Mouse (Mus musculus) adrenal gland (tissue): Measurements from ENCODE around the gene Gsdme.

Source experiments
- intact Hi-C: fragments of 180-260 bp; cut with DNase I; formaldehyde crosslinking; loops from one replicate; pipeline ENCODE4 v1.15.1; 2025

Gsdme gene

GRCm38 (mm10) chr6:50247356-50247755, 16.3 kb downstream of the Gsdme start:
- intact Hi-C loops, result no loop called here

- intact Hi-C loops, result no loop called here
Observed at GRCm38 (mm10) chr6:50244967-50245366, 18.7 kb downstream of the Gsdme start.

GRCm38 (mm10) chr6:50244126-50244525, 19.5 kb downstream of the Gsdme start:
- intact Hi-C loops, result no loop called here

- intact Hi-C loops, result no loop called here
Observed at GRCm38 (mm10) chr6:50240437-50240836, 23.2 kb downstream of the Gsdme start.

GRCm38 (mm10) chr6:50239902-50240301, 23.8 kb downstream of the Gsdme start:
- intact Hi-C loops, result no loop called here

- intact Hi-C loops, result no loop called here
Observed at GRCm38 (mm10) chr6:50237963-50238362, 25.7 kb downstream of the Gsdme start.

GRCm38 (mm10) chr6:50232984-50233383, 30.7 kb downstream of the Gsdme start:
- intact Hi-C loops, result no loop called here

GRCm38 (mm10) chr6:50231288-50231687, 32.4 kb downstream of the Gsdme start:
- intact Hi-C loops, result no loop called here

GRCm38 (mm10) chr6:50228180-50228579, 35.5 kb downstream of the Gsdme start:
- intact Hi-C loops, result no loop called here

GRCm38 (mm10) chr6:50225232-50225631, 38.4 kb downstream of the Gsdme start:
- intact Hi-C loops, result no loop called here

- intact Hi-C loops, result no loop called here
Observed at GRCm38 (mm10) chr6:50223606-50224005, 40.1 kb downstream of the Gsdme start.

- intact Hi-C loops, result no loop called here
Observed at GRCm38 (mm10) chr6:50222986-50223385, 40.7 kb downstream of the Gsdme start.

- intact Hi-C loops, result no loop called here
Observed at GRCm38 (mm10) chr6:50222351-50222750, 41.3 kb downstream of the Gsdme start.

- intact Hi-C loops, result no loop called here
Observed at GRCm38 (mm10) chr6:50220863-50221262, 42.8 kb downstream of the Gsdme start.

- intact Hi-C loops, result no loop called here
Observed at GRCm38 (mm10) chr6:50219066-50219465, 44.6 kb downstream of the Gsdme start.

- intact Hi-C loops, result no loop called here
Observed at GRCm38 (mm10) chr6:50218628-50219027, 45.0 kb downstream of the Gsdme start.

GRCm38 (mm10) chr6:50215986-50216385, 47.7 kb downstream of the Gsdme start:
- intact Hi-C loops, result no loop called here

GRCm38 (mm10) chr6:50215373-50215745, 48.3 kb downstream of the Gsdme start:
- intact Hi-C loops, result no loop called here

GRCm38 (mm10) chr6:50214711-50215372, 48.8 kb downstream of the Gsdme start:
- intact Hi-C loops, result no loop called here

- intact Hi-C loops, result no loop called here
Observed at GRCm38 (mm10) chr6:50205093-50205492, 58.6 kb downstream of the Gsdme start.

- intact Hi-C loops, result no loop called here
Observed at GRCm38 (mm10) chr6:50204356-50204755, 59.3 kb downstream of the Gsdme start.

- intact Hi-C loops, result no loop called here
Observed at GRCm38 (mm10) chr6:50193851-50194250, 69.8 kb downstream of the Gsdme start.

GRCm38 (mm10) chr6:50192822-50193221, 70.8 kb downstream of the Gsdme start:
- intact Hi-C loops, result no loop called here

- intact Hi-C loops, result no loop called here
Observed at GRCm38 (mm10) chr6:50192169-50192568, 71.5 kb downstream of the Gsdme start.
